Mouse (Mus musculus) embryonic fibroblast, embryonic 13.5 days (primary cell): ENCODE results near the gene Peg10.

ENCODE experiments used
- CTCF ChIP-seq: IDR thresholded peaks from 2 replicates; pipeline ENCODE4 v1.5.1; 2011; ENCODE audit warnings: mild to moderate bottlenecking, control low read depth, low read length, moderate library complexity, borderline replicate concordance; ENCODE audit not compliant: insufficient read depth
- POLR2A ChIP-seq: IDR thresholded peaks from 2 replicates; pipeline ENCODE4 v1.6.1; 2011; ENCODE audit warnings: low read depth, mild to moderate bottlenecking, control low read depth, low read length, moderate library complexity

DNA sequence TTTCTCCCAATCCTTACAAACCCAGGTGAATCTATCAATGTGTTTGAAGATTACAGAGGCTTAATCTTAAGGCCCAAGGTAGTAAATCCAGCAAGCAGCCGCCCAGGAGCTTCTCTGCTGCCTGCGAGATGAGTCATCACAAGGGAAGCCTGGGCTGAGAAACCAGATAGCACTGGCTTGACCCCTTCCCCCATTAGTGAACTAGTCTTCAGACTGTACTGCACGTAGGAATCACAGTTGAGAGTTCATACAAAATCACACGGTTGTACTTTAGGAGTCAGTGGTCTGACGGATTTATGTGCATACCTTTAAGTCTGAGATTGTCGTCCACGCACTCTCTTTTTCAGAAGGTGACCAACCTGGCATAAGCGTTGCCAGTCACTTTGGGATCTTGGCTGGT lies 13.9 kb upstream of the Peg10 start:
- no peak for TF ChIP-seq CTCF
- TF ChIP-seq POLR2A = no peak
